Mouse (Mus musculus): Measurements from ENCODE around the gene Gfra1. TPM values are rescaled to one million over a fixed set of nuclear protein-coding genes. Genes with fewer than 3 reads are reported as not detected.

Gene Gfra1
- total RNA-seq, 2 experiments from 2014 or later, result 30.6 to 40.2 TPM

DNA sequence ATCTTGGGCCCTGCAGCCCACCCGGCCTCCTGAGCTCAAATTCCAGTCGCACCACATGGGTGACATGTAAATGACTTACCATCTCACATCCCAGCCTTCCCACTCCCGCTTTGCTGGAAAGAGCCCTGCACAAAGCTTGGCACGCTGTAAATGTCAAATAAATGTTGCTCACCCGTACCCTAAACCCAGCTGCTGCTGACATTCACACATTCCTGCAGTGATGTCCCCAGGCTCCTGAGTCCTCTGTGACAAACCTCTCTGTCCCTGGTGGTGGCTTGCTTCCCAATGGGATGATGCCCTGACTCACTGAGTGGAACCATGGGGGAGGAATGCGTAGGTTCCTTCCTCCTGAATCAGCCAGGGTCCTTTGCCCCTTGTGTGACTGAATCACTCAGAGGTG lies 167.6 kb downstream of the Gfra1 start:
- intact Hi-C loops (cut with DNase I), result no loop called here
- DNase-seq (ENCODE audit: low spot score in 2 of 2), result peak in 1 of 2 experiments; percentile 13

DNA sequence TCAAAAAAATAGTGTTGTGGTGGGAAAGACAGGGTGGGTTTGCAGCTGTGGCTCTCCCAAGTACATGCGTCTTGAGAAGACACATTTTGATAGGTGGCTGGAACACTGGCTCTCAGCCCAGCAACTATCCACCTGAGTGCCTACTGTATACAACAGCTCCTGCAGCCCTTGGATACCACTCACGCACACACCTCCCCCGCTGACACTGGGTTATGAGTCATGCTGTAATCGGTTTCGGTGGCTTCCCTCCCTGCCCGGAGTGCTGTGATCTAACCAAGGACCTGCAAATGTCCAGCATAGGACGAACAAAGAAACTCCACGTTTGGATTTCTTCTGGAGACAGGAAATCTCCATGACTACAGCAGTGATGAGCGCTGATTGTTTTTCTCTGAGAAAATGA lies 180.4 kb downstream of the Gfra1 start:
- intact Hi-C loops (cut with DNase I), result no loop called here
- no peak for DNase-seq (ENCODE audit: low spot score in 2 of 2)

DNA sequence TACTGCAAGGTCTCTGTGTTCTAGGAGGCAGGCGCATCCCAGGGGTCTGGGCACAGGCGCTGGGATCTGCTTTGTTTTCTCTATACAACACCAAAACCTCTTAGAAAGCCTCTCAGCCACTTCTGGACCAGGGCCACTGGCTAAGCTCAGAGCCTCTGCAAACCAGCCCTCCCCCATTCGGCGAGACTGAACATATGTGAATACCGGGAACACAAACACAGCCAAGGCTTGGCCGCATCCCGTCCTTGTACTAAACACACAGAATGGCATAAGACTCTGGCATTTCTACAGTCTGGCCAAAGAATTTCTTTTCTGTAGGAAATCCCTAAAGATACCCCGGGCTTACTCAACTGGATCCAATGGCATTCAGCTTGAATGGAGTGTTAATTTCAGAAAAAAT lies 183.9 kb downstream of the Gfra1 start:
- DNase-seq (ENCODE audit: low spot score in 2 of 2), result peak in 1 of 2 experiments; percentile 10
- intact Hi-C loops (cut with DNase I), result no loop called here

DNA sequence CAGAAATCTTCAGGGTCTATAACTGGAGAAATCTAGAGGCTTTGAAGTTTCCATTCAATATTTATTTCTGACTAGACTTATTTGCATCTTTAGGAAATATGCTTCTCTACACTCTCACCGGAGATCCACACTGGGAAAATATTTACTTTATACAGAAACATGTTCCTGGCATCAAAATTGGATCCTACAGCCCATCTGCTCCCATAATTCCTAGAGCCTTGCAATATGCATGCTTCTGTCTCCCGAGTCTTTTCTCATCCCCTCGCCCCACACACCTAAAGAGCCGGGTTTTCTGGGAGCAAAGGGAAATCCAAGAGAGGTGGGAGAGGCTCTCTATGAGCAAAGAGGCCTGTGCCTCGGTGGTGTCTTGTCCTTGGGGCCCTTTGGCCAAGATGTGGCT lies 184.9 kb downstream of the Gfra1 start:
- intact Hi-C loops (cut with DNase I), result no loop called here
- DNase-seq (ENCODE audit: low spot score in 2 of 2), result peak; percentile 41 to 75

DNA sequence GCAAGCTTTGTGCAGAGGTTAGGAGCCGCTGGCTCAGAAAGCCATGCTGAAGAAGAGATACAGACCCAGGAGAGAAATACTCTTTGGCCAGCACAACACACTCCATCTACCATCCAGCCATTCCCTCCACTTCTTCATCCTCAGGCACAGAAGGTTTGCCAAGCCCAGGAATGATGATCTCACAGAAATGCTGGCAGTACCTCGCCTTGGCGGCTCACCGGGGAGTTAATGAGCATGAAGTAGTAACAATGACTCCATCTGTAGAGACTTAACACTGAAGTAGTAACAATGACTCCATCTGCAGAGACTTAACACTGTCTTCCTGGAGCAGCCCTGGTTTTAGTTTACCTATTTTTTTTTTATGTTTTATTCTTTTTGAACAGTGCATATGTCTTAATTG lies 187.2 kb downstream of the Gfra1 start:
- intact Hi-C loops (cut with DNase I), result no loop called here
- DNase-seq (ENCODE audit: low spot score in 2 of 2), result no peak

DNA sequence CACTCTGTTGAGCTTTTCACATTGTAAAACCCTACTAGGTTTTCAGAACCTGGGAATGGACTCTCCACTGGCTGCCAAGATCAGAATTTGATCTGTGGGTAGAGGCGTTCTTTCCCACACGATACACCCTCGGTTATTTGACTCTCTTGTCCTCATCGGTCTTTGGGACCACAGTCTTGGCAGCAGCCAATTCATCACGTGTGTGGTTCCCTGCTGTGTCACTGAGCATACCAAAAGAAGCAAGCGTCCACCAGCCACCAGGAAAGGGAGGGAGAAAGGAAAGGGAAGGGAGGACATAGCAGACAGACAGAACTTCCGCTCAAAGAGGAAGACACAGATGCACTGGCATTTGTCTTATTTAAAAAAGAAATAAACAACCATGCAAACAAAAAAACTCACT lies 189.1 kb downstream of the Gfra1 start:
- intact Hi-C loops (cut with DNase I), result no loop called here
- DNase-seq (ENCODE audit: low spot score in 2 of 2), result no peak

DNA sequence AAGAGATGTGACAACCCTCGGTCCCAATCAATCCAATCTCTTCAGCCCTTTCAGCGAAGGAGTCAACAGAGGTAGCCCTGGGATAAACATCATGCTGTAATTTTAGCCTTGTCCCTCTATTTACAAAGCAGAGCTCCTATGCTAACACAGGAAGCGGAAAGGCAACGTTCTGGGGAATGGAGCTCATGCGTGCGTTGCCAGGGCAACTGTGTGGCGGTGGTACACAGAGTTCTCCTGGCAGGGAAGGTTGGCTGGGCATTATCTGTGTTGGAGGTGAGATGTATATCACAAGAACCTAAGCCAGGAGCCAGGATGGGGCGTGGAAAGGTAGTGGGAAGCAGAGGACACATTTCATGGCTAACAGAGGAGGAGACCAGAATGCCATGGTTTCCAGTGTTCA lies 194.8 kb downstream of the Gfra1 start:
- peak; percentile 33 to 40 for DNase-seq (ENCODE audit: low spot score in 2 of 2)
- intact Hi-C loops (cut with DNase I), result no loop called here

DNA sequence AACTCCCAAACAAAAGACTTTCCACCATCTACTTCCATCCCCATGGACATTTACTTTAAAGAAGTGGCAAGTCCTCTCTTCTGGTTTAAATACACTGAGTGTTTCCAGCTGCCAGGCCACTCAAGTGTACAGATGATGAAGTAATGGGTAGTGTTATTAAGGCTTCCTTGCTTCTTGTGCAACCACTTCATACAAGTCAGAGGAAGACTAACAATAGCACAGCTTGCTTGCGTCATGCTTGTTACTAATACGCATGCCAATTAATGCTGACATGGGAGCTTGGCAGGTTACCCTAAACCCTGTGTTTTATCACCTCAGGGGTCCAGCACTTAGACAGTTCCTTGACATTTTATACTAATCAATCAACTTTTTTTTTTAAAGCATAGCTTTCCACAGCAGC lies 196.5 kb downstream of the Gfra1 start:
- intact Hi-C loops (cut with DNase I), result no loop called here
- no peak for DNase-seq (ENCODE audit: low spot score in 2 of 2)

DNA sequence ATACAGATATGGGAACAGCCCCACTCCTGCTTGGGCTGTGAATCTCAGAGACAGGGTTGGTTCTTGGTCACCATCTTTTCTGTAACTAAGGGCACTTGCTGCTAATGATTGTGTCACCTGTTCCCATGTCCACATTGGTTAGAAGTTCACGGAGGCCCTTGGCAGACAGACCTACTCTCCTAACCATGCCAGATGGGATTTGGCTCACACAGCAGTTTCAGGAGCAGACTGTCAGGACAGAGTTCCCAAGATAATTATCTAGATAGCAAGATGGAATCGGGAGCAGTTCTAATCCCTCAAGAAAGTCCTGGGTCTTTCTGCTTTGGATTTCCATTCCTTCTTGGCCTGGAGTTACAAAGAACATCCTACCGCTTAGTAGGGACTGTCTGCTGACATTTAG lies 199.2 kb downstream of the Gfra1 start:
- no peak for DNase-seq (ENCODE audit: low spot score in 2 of 2)
- intact Hi-C loops (cut with DNase I), result no loop called here

DNA sequence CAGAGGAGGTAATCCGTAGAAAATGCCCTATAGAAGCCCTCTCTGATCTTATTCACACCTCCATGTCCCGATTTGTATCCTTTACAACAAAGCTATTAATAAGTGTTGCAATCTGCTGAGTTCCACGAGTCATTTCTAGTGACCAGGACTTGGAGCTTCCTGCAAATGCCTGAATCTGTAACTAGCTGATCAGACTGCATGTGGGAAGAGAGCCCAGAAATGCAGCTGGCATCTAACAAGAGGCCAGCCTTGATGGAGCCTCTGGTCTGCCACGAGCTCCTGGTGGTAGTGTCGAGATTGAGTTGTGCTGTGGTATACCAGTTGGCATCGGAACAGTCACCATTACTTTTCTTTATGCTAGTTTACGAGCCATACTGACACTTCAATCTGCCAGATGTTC lies 200.3 kb downstream of the Gfra1 start:
- intact Hi-C loops (cut with DNase I), result no loop called here
- no peak for DNase-seq (ENCODE audit: low spot score in 2 of 2)

DNA sequence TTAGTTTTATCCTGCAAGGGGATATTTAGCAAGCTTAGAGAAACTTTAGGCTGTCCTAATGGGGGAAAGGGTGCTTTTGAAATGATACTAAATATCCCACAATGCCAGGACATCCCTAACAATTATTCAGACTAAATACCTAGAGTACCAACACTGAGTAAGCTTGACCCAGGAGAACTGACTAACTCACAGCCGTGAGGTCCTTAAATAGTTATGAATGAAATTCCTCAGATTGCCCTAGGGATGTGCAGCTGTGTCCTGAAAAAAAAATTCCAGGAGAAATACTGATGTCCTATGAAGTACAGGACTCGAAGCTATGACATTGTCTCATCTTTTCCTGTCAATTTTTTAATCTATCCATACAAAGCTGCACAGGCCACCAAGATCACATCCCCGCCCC lies 201.5 kb downstream of the Gfra1 start:
- intact Hi-C loops (cut with DNase I), result no loop called here
- DNase-seq (ENCODE audit: low spot score in 2 of 2), result no peak

DNA sequence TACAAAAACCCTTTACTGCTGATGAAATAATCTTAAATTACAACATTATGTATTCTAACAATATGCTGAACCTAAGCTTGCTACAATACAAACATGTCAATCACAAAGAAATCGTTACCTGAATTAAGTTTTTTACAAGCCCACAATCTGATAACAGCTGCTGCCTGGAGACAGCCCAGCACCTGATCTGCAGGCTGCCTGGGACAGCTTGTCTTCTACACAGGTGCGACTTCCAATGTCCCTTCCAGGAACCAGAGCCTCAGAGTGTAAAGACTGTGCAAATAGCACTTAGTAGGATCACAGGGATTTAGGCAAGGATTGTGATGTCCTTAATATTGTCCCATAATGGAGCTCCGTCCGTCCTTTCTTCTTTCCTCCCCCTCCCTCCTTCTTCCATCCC lies 204.0 kb downstream of the Gfra1 start:
- intact Hi-C loops (cut with DNase I), result no loop called here
- no peak for DNase-seq (ENCODE audit: low spot score in 2 of 2)

DNA sequence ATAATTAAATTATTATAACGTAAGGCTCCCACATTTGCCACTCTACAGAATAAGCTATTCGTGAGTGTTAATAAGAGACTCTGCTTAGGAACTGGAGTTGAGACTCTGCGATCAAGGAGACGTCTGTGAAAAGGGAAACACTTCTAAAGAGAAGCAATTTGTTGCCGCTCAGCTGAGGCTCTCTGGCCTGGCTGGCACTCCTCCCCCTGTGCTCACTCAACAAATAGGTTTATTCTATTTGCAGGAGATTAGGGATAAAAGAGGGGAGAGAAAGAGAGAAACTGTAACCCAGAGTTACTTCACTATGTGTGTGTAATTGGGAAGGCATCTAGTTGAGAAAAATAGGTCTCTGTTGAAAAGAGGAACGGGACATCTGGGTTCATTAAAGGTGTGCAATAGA lies 204.6 kb downstream of the Gfra1 start:
- no peak for DNase-seq (ENCODE audit: low spot score in 2 of 2)
- intact Hi-C loops (cut with DNase I), result no loop called here

DNA sequence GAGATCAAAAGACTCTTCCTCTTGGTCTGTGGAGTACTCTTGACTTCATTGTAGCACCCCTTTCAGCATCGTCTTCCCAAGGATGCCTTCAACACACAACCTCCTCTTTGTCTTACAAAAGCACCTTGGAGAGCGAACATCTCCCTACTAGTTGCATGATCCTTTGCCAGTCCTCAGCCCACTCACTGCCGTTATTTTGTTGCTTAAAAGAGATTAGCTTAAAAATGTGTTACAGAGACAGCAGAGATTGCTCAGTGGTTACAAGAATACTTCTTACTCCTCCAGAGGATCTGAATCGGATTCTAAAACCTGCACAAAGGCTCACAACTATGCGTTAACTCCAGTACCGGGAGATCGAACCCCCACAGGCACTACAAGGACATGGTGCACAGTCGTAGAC lies 205.5 kb downstream of the Gfra1 start:
- intact Hi-C loops (cut with DNase I), result no loop called here

DNA sequence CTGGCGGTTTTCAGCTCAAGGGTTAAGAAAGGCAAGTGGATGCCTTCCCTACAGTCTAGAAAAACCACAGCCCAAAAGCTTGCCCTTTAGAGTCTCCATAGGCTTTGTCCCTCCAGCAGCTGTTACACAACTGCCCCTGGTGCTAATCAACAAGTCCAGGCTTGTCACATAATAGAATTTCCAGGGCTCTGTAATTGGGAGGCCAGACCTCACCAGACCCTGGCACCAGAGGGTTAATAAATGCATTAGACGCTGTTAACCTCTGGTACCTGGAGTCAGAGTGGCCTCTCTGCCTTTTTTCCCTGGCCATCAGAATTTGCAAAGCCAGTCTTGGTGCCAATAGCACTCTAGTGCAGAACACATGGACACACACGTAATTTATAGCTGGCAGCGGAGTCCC lies 211.6 kb downstream of the Gfra1 start:
- intact Hi-C loops (cut with DNase I), result no loop called here
- no peak for DNase-seq (ENCODE audit: low spot score in 2 of 2)

More for the DNA sequence above, 205.5 kb downstream of the Gfra1 start:
- DNase-seq (ENCODE audit: low spot score in 2 of 2), result peak in 1 of 2 experiments; percentile 62

DNA sequence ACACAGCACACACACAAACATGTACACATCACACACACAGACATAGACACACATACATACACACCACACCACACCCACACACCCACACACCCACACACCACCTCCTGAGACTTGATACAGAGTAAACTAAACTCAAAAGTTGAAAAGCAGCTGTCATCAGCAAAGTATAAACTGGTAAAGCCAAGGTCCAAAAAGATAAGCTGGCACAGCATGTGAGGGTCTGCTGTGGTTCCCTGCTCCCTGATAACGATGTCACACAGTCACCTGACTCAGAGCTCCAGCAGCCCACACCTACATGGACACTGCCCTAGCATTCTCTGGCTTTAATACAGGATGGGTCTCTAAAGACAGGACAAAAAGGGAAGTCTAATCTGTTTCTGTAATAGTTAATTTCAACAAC lies 212.1 kb downstream of the Gfra1 start:
- no peak for DNase-seq (ENCODE audit: low spot score in 2 of 2)
- intact Hi-C loops (cut with DNase I), result no loop called here

DNA sequence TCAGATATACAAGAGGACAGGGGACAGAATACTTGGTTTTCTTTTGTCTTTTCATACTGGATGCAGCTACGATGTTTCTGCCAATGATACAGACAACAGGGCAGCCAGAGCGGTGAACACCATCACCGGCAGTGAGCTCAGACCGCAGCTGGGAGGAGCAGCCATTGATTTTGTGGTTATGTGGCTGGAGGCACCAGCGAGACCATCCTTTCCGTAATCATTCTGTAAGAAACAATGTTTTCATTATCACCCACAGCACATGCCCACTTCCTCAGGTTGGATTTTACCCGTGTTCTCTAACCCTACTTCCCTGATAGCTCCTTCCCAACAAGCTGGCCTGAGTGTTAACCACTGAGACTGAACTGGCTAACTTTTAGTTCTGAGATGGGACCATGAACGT lies 217.4 kb downstream of the Gfra1 start:
- no peak for DNase-seq (ENCODE audit: low spot score in 2 of 2)
- intact Hi-C loops (cut with DNase I), result no loop called here

DNA sequence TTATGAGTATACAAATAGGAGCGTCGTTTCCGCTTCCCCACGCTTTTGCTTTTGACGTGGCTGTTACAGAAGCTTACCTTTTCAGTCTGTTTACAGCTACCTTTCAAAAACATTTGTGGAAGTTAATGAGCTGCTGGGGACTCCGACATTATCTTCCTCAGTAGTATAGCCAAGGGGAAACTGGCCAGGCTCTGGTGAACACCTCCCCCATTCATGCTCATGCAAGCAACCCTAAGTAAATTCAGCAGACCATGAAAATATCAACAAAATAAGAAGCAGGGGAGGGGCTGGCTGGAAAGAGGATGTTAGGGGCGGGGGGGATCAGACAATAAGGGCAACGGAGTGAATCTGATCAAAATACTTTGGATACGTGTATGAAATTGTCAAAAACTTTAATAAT lies 228.0 kb downstream of the Gfra1 start:
- intact Hi-C loops (cut with DNase I), result no loop called here
- DNase-seq (ENCODE audit: low spot score in 2 of 2), result no peak

DNA sequence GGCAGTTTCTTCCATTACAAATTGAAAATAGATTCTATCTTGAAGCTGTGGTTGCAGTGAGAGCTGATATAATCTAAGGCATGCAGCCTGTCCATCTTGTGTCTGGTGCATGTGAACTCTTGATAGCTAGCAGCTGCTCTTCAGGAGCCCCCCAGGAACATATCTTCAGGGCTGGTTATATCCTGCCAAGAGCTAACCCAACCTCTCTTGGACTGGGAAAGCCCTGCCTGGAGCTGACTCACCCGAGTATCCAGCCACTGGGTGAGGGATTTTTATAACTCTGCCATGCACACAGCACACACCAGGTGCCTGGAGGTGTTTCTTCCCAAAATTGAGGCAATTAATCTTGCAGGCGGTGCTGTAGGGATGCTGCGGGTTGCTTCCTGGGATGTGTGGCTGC lies 228.8 kb downstream of the Gfra1 start:
- intact Hi-C loops (cut with DNase I), result no loop called here
- peak in 1 of 2 experiments; percentile 18 for DNase-seq (ENCODE audit: low spot score in 2 of 2)

DNA sequence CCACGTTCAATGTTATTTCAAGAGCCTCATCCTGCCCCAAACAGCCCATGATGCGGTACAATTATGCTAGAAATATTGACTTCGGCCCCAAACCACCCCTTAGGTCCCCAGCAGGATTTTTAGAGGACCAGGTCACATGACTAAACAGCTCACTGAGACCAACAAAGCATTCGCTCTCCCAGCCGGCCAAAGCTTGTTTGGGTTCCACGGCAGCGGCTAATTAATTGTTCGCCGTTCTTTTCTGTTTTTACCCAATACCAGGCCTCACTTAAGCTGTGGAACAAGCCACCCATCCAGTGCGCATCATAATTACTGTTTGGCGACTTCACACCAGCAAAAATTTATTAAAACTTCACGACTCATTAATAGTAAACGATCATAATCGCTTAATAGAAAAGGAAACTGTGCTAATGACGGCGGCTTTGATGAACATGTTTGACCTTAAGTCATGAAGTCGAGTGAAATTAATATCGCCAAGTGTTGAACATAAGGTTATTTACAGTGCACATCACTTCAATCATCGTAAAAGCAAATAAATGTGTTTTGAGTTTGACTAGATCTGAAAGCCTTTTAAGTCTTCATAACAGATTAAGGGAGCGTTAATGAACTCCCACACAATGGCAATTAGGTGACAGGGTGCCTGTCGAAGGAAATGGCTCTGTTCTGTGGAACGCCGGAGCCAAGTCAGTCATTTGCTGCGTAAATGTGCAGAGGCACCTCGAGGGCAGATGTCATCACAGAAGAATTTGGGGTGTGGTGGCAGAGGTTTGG lies 235.5 kb downstream of the Gfra1 start:
- intact Hi-C loops (cut with DNase I), result no loop called here
- no peak for DNase-seq (ENCODE audit: low spot score in 2 of 2)

DNA sequence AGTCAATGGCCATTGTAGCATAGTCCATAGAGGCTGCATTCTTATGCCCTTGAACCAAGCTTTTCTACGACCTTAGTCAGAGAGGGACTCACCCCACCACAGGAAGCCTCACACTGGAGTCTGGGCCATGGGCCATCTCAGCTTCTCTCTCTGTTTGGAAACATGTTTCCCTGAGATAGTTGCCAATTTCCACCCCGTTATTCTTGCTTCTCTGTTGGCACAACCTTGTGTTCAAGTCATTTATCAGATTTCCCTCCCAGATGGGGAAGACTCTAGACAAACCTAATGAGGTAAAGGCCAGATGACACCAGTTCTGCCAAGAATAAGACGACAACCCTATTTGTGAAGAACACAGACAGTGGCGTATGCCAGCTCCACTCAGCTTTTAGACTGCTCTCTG lies 238.1 kb downstream of the Gfra1 start:
- no peak for DNase-seq (ENCODE audit: low spot score in 2 of 2)
- intact Hi-C loops (cut with DNase I), result no loop called here

DNA sequence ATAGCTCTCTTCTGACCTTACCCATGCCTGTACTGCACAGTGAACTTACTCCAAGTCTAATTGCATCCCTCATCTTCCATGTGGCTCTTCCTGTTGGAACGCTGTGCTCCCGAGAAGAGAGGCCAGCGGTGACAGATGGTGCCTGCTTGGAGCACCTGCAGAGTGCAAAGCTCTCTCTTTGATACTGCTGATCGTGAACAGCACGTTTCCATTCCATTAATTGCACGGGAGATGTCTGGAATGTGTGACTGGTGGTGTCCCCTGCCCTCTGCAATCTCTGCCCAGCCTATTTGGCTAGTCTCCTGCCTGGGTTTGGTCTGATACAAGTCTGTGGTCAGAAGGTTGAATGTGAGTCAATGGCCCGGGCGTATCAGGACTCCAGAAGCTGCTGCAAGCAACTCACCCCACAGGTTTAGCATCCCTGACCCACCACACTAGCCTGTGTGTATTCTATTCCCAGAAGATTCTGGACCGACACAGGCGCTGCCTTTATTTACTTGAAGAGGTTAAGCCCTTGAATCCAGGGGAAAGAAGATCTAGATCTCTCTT lies 249.1 kb downstream of the Gfra1 start:
- intact Hi-C loops (cut with DNase I), result no loop called here
- no peak for DNase-seq (ENCODE audit: low spot score in 2 of 2)

Data from left cerebral cortex, postnatal 25 days (tissue).